Mouse (Mus musculus) small intestine, adult 2 months (tissue): ENCODE results near the gene Wt1. TPM values are rescaled to one million over a fixed set of nuclear protein-coding genes. Genes with fewer than 3 reads are reported as not detected.

Experiments used
- H3K27ac ChIP-seq: fragments of 200-500 bp; 2 replicates; pipeline ENCODE4 v1.5.1; 2012; ENCODE audit warnings: low read depth, low read length, control low read depth, inconsistent platforms; ENCODE audit not compliant: insufficient read depth
- H3K27me3 ChIP-seq: fragments of 200-500 bp; 2 replicates; pipeline ENCODE4 v1.6.1; 2012; ENCODE audit warnings: mild to moderate bottlenecking, moderate library complexity, low read length, inconsistent platforms; ENCODE audit not compliant: control insufficient read depth, insufficient read depth
- H3K36me3 ChIP-seq: fragments of 200-500 bp; 2 replicates; pipeline ENCODE4 v1.6.1; 2012; ENCODE audit warnings: mild to moderate bottlenecking, low read length, control low read depth, inconsistent platforms; ENCODE audit not compliant: control insufficient read depth, insufficient read depth
- H3K4me1 ChIP-seq: fragments of 200-500 bp; 2 replicates; pipeline ENCODE4 v1.6.1; 2012; ENCODE audit warnings: low read length, inconsistent platforms, mixed read lengths; ENCODE audit not compliant: control insufficient read depth, insufficient read depth, insufficient read length
- H3K4me3 ChIP-seq: fragments of 200-500 bp; 2 replicates; pipeline ENCODE4 v1.5.1; 2012; ENCODE audit warnings: low read depth, mild to moderate bottlenecking, control low read depth, inconsistent platforms, low read length, moderate library complexity
- CTCF ChIP-seq: fragments of 200-500 bp; IDR thresholded peaks from 2 replicates; pipeline ENCODE4 v1.5.1; 2012; ENCODE audit warnings: low read depth, mild to moderate bottlenecking, control low read depth, inconsistent platforms, low read length, moderate library complexity, mixed read lengths; ENCODE audit not compliant: insufficient replicate concordance, insufficient read length; ENCODE audit errors: extremely low read depth
- POLR2A ChIP-seq: fragments of 200-500 bp; IDR thresholded peaks from 2 replicates; pipeline ENCODE4 v1.6.1; 2012; ENCODE audit warnings: low read depth, mild to moderate bottlenecking, control low read depth, inconsistent platforms, low read length, moderate library complexity
- WGBS: fragments of 180-500 bp; shearing (Covaris S2); methylation state at CpG from one replicate; pipeline ENCODE4 v1.1.7; 2018; 5-methylcytosine and 5-hydroxymethylcytosine counted together
- polyA plus RNA-seq: library from polyadenylated mRNA; depleted of rRNA; stranded (reverse); fragments of >200 nt; gene quantifications from 2 replicates; pipeline ENCODE4 v1.2.3, GENCODE M21; 2012

The Wt1 gene
- polyA plus RNA-seq, 1 experiment, result 0.48 TPM

DNA sequence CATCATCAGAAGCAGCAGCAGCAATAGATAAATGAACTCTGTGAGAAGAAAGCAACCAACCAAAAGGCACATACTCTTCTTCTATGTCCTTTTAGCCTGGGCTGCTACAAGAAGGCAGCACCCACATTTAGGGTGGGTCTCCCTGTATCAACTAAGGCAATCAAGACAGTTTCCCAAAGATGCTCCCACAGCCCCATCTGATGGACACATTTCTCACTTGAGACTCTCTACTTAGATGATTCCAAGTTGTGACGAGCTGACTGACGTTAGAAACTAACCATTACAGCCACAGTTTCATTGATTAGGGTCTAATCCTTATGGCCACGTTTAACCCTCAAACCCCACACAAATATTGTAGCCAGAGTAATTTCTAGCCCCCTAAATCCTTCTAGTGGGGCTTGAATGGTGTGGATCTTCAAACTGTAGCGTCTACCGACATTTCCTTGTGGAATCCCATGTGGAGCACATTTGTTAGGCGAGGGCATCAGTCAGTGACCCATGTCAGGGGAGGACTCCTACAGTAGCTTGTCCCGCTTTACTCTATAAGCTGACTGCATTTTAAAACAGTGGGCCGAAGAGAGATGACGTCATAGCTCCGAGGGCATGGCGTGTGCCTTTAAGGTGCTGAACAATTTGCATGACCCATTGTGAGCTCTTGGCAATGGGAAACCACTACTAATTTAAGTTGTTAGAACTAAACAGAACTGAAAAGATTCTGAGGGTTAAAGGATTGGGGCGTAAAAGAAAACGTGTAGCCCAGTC, 59.6 kb downstream of the Wt1 start:
- Histone ChIP-seq H3K4me3 (no peak overlapping the region), H3K27me3 (no peaks in the 10 kb centered on the region), H3K36me3 (no peaks in the 10 kb centered on the region), H3K27ac (no peak overlapping the region), H3K4me1 (no peaks in the 10 kb centered on the region)
- WGBS, result 77% methylated on average over 13 of the region's 13 CpGs
- TF ChIP-seq POLR2A, result no peak
- TF ChIP-seq CTCF, result no peak

DNA sequence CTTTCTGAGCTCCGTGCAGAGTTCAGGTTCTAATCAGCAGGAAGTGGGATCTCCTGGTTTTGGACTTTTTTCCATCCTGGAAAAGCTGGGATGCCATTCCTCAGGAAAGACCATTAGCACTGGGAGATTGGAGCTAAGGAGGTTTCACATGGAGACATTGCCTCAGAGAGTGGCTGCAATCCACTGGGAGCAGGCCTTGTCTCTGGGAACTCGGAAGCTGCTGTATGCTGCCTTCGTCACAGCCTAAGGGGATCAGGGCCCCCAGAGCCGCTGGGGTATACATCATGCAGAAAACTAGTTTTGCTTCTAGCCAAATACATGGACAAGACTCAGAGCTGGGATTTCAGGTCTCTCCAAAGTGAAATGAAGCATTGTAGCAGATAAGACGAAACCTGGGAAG, 60.3 kb downstream of the Wt1 start:
- Histone ChIP-seq H3K36me3 (no peaks in the 10 kb centered on the region), H3K27me3 (no peaks in the 10 kb centered on the region), H3K4me1 (no peaks in the 10 kb centered on the region), H3K4me3 (no peak overlapping the region), H3K27ac (no peak overlapping the region)
- TF ChIP-seq CTCF (no peak), POLR2A (no peak)
- 83% methylated on average over 5 of the region's 5 CpGs for WGBS

DNA sequence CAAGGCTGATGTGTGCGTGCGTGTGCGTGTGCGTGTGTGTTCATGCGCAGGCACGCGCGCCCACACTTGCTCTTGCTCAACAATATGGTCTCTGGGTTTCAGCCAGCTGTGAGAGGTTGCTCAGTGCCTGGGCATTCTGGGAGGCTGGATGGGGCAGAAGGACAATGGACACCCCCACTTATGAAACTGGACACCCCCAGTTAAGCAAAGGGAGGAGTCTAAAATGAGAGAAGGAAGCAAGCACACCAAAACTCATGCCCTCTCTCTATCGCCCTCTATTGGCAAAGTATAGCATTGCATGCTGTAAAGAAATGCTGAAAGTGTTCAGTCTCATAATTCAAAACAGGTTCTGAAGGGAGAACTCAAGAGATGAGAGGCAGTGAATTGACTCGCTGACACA, 61.9 kb downstream of the Wt1 start:
- TF ChIP-seq CTCF (peak; percentile 23; the same call in 1 of the 2 replicates), POLR2A (no peak)
- 73% methylated on average over 10 of the region's 10 CpGs for WGBS
- H3K36me3 ChIP-seq, result no peaks in the 10 kb centered on the region

DNA sequence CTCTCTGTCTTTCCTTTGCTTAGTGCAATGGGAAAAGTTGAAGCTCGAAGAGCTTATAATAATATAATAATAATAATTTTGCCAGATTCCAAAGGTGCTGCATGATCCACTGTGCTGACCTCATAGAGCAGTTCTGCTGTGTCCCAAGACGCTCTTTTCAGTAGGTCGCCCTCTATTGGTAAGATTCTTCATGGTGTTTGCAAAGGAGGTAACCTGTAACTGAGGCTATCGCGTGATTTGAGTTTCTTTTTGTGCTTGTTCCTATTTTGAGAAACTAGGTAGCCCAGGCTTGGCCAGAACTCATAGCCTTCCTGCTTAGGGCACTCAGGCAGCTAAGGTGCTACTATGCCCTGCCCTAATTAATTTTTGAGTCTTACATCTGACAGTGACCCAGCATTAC, 63.0 kb downstream of the Wt1 start:
- TF ChIP-seq POLR2A, result no peak
- H3K4me1 ChIP-seq, result no peaks in the 10 kb centered on the region
- 29% methylated on average over 5 of the region's 5 CpGs for WGBS
- H3K36me3 ChIP-seq, result no peaks in the 10 kb centered on the region
- H3K4me3 ChIP-seq, result no peak overlapping the region
- H3K27ac ChIP-seq, result no peak overlapping the region
- H3K27me3 ChIP-seq, result no peaks in the 10 kb centered on the region

More for the DNA sequence above, 61.9 kb downstream of the Wt1 start:
- Histone ChIP-seq H3K27me3 (no peaks in the 10 kb centered on the region), H3K4me3 (no peak overlapping the region), H3K4me1 (no peaks in the 10 kb centered on the region), H3K27ac (no peak overlapping the region)

DNA sequence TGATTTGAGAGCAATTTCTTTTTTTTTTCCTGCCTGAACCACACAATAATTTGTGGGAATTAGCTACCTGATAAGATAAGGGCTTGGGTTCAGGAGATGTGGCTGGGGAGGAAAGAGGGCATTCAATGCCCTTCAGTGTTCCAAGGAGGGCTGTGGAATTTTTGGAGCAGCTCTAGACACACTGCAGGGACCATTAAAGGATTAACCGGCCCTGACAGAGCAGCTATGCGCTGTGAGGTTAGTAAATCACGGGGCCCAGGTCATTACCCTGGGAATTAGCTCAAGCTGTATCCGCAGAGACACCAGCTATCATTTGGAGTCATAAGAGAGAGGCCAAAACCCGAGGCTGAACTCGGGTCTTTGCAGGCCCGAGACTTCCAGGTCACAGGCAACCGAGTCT, 73.8 kb downstream of the Wt1 start:
- Histone ChIP-seq H3K36me3 (no peaks in the 10 kb centered on the region), H3K27me3 (no peaks in the 10 kb centered on the region), H3K4me1 (no peaks in the 10 kb centered on the region), H3K4me3 (no peak overlapping the region), H3K27ac (no peak overlapping the region)
- 15% methylated on average over 8 of the region's 8 CpGs for WGBS
- TF ChIP-seq CTCF (no peak), POLR2A (no peak)

DNA sequence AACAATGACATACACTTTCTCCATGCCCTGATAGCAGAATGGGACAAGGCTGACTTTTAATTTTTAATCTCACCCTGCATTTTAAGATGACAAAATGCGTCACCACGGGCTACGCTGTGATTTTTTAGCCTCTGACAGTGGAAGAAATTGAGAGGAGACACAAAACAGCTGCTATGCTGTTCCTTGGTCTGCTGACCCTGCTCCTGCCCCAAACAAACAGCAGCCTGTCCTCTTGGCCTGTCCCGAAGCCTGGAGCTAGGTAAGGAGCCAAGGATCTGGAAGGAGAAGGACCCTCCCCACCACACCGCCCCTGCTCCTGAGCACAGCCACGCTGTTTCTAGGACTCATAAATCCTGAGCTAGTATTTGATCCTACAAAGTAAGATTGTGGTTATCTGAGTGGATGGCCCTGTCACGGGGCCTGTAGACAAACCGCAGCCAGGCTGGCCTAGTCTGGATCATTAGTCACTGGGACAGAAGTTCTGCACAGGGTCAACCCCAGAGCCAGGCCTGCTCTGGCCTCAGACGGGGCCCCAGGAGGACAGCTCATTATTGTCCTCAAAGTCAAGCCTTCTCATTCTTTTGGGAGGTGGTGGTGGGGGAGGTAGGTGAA, 80.3 kb downstream of the Wt1 start:
- 57% methylated on average over 9 of the region's 9 CpGs for WGBS
- Histone ChIP-seq H3K4me1 (no peaks in the 10 kb centered on the region), H3K36me3 (no peaks in the 10 kb centered on the region), H3K4me3 (no peak overlapping the region), H3K27ac (no peak overlapping the region), H3K27me3 (no peaks in the 10 kb centered on the region)
- no peak for TF ChIP-seq POLR2A
- no peak for TF ChIP-seq CTCF

DNA sequence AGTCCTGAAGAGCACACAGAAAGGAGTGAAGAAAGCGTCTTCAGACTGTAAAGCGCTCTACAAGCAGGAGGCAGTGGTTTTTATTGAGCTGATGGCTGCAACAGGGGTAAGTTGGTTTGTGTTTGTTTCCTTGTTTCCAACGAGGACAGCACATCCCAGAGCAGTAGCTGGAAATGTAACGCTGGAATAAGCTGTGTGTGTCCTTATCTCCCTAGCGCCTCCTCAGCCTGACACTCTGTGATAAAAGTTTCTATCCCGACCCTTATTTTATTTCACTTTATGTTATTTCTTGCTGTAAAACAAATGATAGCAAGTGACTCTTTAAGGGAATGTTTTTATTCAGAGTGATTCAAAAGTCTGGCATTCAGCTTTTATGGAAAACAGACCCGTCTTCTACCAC, 86.5 kb downstream of the Wt1 start:
- H3K27ac ChIP-seq, result no peak overlapping the region
- H3K36me3 ChIP-seq, result no peaks in the 10 kb centered on the region
- peaks cover 11% of the 10 kb centered on the region for H3K4me1 ChIP-seq
- H3K27me3 ChIP-seq, result no peaks in the 10 kb centered on the region
- WGBS, result 43% methylated on average over 7 of the region's 7 CpGs
- H3K4me3 ChIP-seq, result no peak overlapping the region
- TF ChIP-seq POLR2A (no peak), CTCF (no peak)

DNA sequence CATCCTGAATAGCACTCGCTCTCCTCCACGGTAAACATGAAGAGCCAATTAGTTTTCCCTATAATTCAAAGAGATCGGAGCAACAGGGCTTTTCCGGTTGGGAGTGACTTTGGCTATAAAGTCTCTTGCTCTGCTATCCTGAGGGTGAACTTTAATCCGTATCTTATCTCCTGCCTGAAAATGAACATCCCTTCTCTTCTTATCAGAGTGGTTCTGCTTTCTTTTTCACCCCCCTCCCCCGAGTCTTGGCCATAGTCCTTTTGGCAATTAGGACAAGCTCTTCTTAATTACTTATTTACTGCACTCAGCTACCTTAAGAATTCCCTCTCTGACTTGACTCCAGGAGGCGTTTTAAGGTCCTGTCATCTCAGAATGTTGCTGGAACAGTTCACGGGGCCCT, 89.6 kb downstream of the Wt1 start:
- Histone ChIP-seq H3K4me3 (no peak overlapping the region), H3K4me1 (peaks cover 11% of the 10 kb centered on the region), H3K27ac (no peak overlapping the region), H3K36me3 (no peaks in the 10 kb centered on the region), H3K27me3 (no peaks in the 10 kb centered on the region)
- TF ChIP-seq POLR2A (no peak), CTCF (no peak)
- 13% methylated on average over 8 of the region's 8 CpGs for WGBS
